Comparison of ENCODE assay signal across 11 mouse cellular contexts in the genomic region with DNA sequence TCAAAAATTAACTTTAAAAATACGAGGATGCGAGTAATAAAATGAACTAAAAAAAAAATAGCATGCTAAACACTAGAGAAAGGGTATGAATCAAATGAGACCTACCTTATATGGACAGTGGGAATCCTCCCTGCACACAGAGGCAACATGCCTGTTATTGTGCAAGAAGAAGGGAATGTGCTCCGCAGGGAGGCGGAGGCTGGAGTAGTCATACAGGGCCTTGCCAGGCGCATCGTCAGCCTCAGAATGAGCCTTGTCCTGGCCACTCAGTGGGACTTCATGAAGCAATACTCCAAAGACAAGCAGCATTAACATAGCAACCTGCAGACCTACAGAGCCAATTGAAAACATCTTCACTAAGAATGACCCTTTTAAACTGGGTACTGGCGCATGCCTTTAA. TPM values are rescaled to one million over a fixed set of nuclear protein-coding genes. Genes with fewer than 3 reads are reported as not detected.
DNase-seq lines count a peak whose midpoint lies in the region; ATAC-seq lines count a peak whose summit lies in the region.
"Had no signal": no experiment of that assay in that cellular context is flagged by ENCODE, and none has a peak within 500 bp of the region (broad histone marks: within the 10 kb centered on the region; RNA-seq: fewer than 3 reads in every experiment).

No protein-coding gene starts in this region.

- peak overlapping the region; percentile 62; the same call in 1 of the 2 replicates for H3K27ac ChIP-seq in kidney, embryonic 16.5 days (ENCODE audit: low read length)
- H3K27ac ChIP-seq: midbrain, embryonic 12.5 days had no signal

- no peaks in the 10 kb centered on the region for H3K9me3 ChIP-seq in kidney, embryonic 16.5 days (ENCODE audit: low read length)
- H3K9me3 ChIP-seq: midbrain, embryonic 12.5 days had no signal

- no peak for ATAC-seq in kidney, embryonic 16.5 days (ENCODE audit: low FRiP score, low TSS enrichment)
- ATAC-seq: forebrain, embryonic 16.5 days had no signal

- peaks cover 25% of the 10 kb centered on the region for H3K4me1 ChIP-seq in kidney, embryonic 16.5 days (ENCODE audit: insufficient read depth, low read length)

- DNase-seq in kidney, postnatal 14 days = no peak
- DNase-seq in adrenal gland, postnatal 10 days = peak; percentile 77
- DNase-seq in gonadal fat pad, adult 2 months (ENCODE audit: low read depth) = peak; percentile 89
- DNase-seq in lung, postnatal 25 days (ENCODE audit: low spot score) = peak; percentile 82
- DNase-seq in thymus, adult 18-20 months = no peak
- DNase-seq in spleen, postnatal 14 days (ENCODE audit: low spot score in 2 of 2) = no peak
- no peak for DNase-seq in frontal cortex, postnatal 14 days (ENCODE audit: low spot score in 2 of 2)
- DNase-seq: cerebellum, postnatal 25 days had no signal

- no peaks in the 10 kb centered on the region for H3K27me3 ChIP-seq in kidney, embryonic 16.5 days (ENCODE audit: insufficient read depth, low read length)

- H3K36me3 ChIP-seq in kidney, embryonic 16.5 days (ENCODE audit: insufficient read depth, low read length) = peaks cover under 1% of the 10 kb centered on the region; the same call in 1 of the 2 replicates
- H3K36me3 ChIP-seq: midbrain, embryonic 12.5 days had no signal

- 88% methylated on average over 7 of the region's 7 CpGs for WGBS in kidney, embryonic 16.5 days

- H3K4me2 ChIP-seq in kidney, embryonic 16.5 days (replicated peaks; ENCODE audit: low read depth, low read length) = peak overlapping the region; percentile 39; the same call in 1 of the 2 replicates
- H3K4me2 ChIP-seq: midbrain, embryonic 12.5 days had no signal

- no peak overlapping the region for H3K9ac ChIP-seq in kidney, embryonic 16.5 days (replicated peaks; ENCODE audit: low read length)
- H3K9ac ChIP-seq: midbrain, embryonic 12.5 days had no signal

- H3K4me3 ChIP-seq in kidney, embryonic 16.5 days (ENCODE audit: low read length) = 0 out of 2 replicates have a peak overlapping the region, but pooled peaks have one; percentile 3
- H3K4me3 ChIP-seq: midbrain, embryonic 12.5 days had no signal

RNA-seq across cellular contexts. Expression of gene Eogt, which starts 3.8 kb away (rescaled TPM):
- polyA plus RNA-seq in kidney, embryonic 16.5 days (2015; fragmentation: Nextera tagmentation; extraction: Ambion mirVana) = 22.9 and 24.5 TPM in 2 replicates
- total RNA-seq in adrenal gland, postnatal 10 days (2021) = 10 to 100 TPM; 34.2 to 49.2 TPM
- 13.7 and 14.9 TPM in 2 replicates for polyA plus RNA-seq in gonadal fat pad, adult 2 months (2012; rRNA removed)

RNA-seq across cellular contexts. Expression of gene Tmf1, which starts 33.8 kb away (rescaled TPM):
- polyA plus RNA-seq in kidney, embryonic 16.5 days (2015; fragmentation: Nextera tagmentation; extraction: Ambion mirVana) = 28.1 and 28.7 TPM in 2 replicates
- 10 to 100 TPM; 37.0 to 43.5 TPM for total RNA-seq in adrenal gland, postnatal 10 days (2021)
- polyA plus RNA-seq in gonadal fat pad, adult 2 months (2012; rRNA removed) = 5.5 and 8.5 TPM in 2 replicates

Comparison
In these comparisons a context has a peak if more than half of its experiments do, and no peak if none do; other contexts are left out.
1. DNase-seq: peak in adrenal gland, postnatal 10 days (single experiment), gonadal fat pad, adult 2 months (single experiment) and lung, postnatal 25 days (single experiment); none in kidney, postnatal 14 days (single experiment), thymus, adult 18-20 months (0 of 2), spleen, postnatal 14 days (0 of 2) and frontal cortex, postnatal 14 days (0 of 2).